Mouse (Mus musculus) heart, adult 11 months (tissue): ENCODE measurements around the gene 9030025P20Rik.
"Not testable (repeated sequence)": the region's sequence is repeated elsewhere in the genome, so short reads cannot be mapped to it uniquely, and the experiment has no call there.

Experiments used
- DNase-seq: peaks from one replicate; pipeline ENCODE4 v3.0.0; 2022

9030025P20Rik gene

DNA sequence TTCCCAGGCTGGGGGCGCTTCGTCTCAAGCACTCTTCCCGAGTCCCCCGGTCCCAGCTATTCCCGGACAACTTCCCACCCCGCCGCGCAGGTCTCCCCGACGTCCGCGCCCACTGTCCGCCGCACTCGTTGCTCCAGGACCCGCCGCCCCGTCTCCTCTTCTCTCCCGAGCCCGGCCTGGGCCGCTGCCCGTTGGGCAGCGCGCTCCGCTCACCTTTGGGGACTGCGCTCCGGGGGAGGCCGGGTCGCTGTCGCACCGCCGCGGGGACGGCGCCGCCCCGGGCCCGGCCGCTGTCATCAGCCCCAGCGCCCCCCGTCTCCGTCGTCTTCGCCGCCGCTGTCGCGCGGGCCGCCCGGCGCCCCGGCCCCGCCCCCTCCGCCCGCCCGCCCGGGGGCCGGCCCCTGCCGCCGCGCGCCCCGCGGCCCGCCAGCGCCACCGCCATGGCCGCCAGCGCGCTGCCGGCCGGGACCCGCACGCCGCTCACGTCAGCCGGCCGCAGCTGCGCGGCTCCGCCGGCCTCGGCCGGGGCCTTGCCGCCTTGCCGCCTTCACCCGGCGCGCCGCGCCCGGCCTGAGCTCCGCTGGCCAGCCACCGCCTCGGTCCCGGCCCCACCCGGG lies 14.4 kb downstream of the 9030025P20Rik start:
- not testable (repeated sequence) for DNase-seq

GRCm38 (mm10) chr17:14993139-14993832 lies 15.0 kb downstream of the 9030025P20Rik start:
- not testable (repeated sequence) for DNase-seq

DNA sequence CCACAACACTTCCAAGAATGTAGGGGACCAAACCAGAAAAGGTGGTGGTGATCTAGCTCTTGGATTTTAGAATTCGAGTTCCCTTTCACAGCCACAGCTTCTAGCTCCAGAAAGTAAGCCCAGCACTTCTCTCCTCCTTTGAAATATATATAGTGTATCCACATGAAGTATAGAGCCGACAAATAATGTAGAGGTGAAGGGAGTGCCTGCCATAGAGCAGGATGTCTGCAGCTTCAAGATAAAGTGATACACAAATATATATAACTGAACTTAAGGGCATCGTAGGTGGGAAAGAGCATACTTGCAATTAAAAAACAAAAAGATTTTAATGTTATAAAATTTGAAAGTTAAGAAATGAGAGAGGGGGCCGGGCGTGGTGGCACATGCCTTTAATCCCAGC lies 15.9 kb downstream of the 9030025P20Rik start:
- not testable (repeated sequence) for DNase-seq

DNA sequence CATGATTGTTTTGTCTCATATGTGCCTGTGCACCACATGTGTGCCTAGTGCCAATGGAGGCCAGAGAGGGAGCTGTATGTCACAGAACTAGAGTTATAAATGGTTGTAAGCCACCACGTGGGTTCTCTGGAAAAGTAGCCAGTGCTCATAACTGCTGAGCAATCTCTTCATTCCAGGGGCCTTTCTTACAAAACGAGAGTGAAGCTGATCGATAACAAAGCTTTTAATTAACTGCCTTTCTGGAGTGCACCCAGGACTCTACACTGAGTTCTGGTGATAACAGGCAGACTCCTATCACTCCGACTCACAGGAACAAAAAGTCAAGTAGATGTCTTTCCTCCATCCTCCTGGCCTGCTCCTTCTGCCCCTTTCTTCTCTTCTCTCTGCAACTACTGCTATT lies 21.8 kb downstream of the 9030025P20Rik start:
- DNase-seq = not testable (repeated sequence)

DNA sequence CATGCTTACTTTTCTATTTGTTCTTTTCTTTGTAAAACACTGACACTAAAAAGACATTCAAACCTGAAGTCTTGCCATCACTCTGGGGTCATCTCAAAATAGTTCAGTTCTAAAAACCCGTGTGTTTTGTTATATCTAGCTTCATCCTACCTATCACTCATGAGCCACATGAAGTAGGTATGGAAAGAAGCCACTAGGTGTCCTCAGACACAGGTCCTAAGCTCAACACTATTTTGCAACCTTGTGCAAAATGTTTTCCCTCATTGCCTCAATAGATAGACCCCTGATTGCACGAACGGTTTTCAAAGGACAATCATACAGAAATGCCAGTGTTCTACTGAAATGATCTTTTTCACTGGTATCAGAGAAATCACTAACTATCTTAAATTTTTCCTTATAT lies 30.8 kb downstream of the 9030025P20Rik start:
- DNase-seq = not testable (repeated sequence)

DNA sequence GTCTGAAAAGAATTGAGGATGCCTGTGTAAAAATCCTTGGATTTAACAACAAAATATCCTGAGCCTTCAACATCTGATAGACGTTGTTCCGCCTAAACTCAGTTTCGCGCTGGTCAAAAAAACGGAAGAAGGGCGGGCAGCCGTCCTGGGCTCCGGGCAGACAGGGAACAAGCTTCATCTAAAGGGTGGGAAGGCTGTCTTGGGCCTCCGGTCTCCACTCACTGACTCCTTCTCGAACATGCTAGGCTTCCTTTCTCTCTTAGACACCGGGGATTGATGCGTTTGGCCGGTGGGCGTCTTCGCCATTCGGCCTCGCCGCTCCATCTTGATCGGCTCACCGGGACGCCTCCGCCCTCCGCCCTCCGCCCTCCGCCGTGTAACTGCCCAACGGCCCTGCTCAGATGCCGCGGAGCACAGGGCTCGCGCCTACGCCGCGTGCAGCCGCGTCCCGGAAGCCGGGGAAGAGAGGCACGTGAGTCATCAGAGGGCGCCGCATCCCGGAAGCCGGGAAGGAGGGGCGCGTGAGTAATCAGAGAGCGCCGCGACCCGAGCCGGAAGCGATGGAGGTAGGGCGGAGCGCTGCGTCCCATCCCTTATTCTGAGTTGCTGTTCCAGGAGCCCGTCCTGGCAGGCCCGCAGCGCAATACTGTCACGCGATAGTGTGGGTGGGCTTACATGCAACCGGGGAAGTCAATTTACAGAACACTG lies 31.6 kb downstream of the 9030025P20Rik start, which contains the start of gene Gm3435:
Gm3435 (plus strand) TSS at position 471 of the 708 bp plus-strand sequence.
- DNase-seq = not testable (repeated sequence)

GRCm38 (mm10) chr17:15021503-15022220 lies 43.4 kb downstream of the 9030025P20Rik start:
- peak; percentile 98 for DNase-seq

GRCm38 (mm10) chr17:15023878-15024492 lies 45.7 kb downstream of the 9030025P20Rik start:
- not testable (repeated sequence) for DNase-seq

- DNase-seq = not testable (repeated sequence)
Observed at GRCm38 (mm10) chr17:15024502-15025193, 46.4 kb downstream of the 9030025P20Rik start.

DNA sequence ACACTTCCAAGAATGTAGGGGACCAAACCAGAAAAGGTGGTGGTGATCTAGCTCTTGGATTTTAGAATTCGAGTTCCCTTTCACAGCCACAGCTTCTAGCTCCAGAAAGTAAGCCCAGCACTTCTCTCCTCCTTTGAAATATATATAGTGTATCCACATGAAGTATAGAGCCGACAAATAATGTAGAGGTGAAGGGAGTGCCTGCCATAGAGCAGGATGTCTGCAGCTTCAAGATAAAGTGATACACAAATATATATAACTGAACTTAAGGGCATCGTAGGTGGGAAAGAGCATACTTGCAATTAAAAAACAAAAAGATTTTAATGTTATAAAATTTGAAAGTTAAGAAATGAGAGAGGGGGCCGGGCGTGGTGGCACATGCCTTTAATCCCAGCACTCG lies 47.2 kb downstream of the 9030025P20Rik start:
- not testable (repeated sequence) for DNase-seq

GRCm38 (mm10) chr17:15031414-15031813 lies 53.1 kb downstream of the 9030025P20Rik start:
- not testable (repeated sequence) for DNase-seq

- not testable (repeated sequence) for DNase-seq
Observed at GRCm38 (mm10) chr17:15040455-15040854, 62.2 kb downstream of the 9030025P20Rik start.
